Mouse (Mus musculus) MEL (cell line): ENCODE results near the gene Qprt. TPM values are rescaled to one million over a fixed set of nuclear protein-coding genes. Genes with fewer than 3 reads are reported as not detected.

Experiments used
- DNase-seq: peaks from one replicate; pipeline ENCODE4 v3.0.0; 2011; ENCODE audit warnings: low read depth, low spot score
- H3K27ac ChIP-seq: 2 replicates; pipeline ENCODE4 v1.5.1; 2012; ENCODE audit warnings: low read depth, mild to moderate bottlenecking, control low read depth, low read length, moderate library complexity; ENCODE audit not compliant: control insufficient read depth
- H3K27me3 ChIP-seq, 2 experiments: fragments of 150-350 bp in 1 of 2; sonication (generic) in 1 of 2; 2 replicates each; pipeline ENCODE4 v1.6.1; 2012; ENCODE audit warnings: low read length in 2 of 2, mild to moderate bottlenecking in 2 of 2, improper control_type of control experiment in 1 of 2, moderate library complexity in 1 of 2; ENCODE audit not compliant: insufficient read depth in 2 of 2, control insufficient read depth in 1 of 2
- H3K36me3 ChIP-seq, 2 experiments: 2 replicates each; pipeline ENCODE4 v1.6.1; 2012 to 2014; ENCODE audit warnings: low read length in 2 of 2, improper control_type of control experiment in 1 of 2, inconsistent platforms in 1 of 2, mild to moderate bottlenecking in 1 of 2; ENCODE audit not compliant: insufficient read depth in 2 of 2, control insufficient read depth in 1 of 2
- H3K4me1 ChIP-seq, 2 experiments: fragments of 150-350 bp in 1 of 2; sonication (generic) in 1 of 2; 2 replicates each; pipeline ENCODE4 v1.6.1; 2012; ENCODE audit warnings: low read length in 2 of 2, improper control_type of control experiment in 1 of 2, mild to moderate bottlenecking in 1 of 2; ENCODE audit not compliant: insufficient read depth in 2 of 2, control insufficient read depth in 1 of 2
- H3K4me3 ChIP-seq, 2 experiments: fragments of 150-350 bp in 1 of 2; sonication (generic) in 1 of 2; 2 replicates each; pipeline ENCODE4 v1.5.1; 2012; ENCODE audit warnings: low read depth in 2 of 2, low read length in 2 of 2, mild to moderate bottlenecking in 2 of 2, moderate library complexity in 2 of 2, control low read depth in 1 of 2, improper control_type of control experiment in 1 of 2; ENCODE audit not compliant: control insufficient read depth in 1 of 2, insufficient read depth in 1 of 2
- H3K79me2 ChIP-seq: 2 replicates; pipeline ENCODE4 v1.6.1; 2012; ENCODE audit warnings: mild to moderate bottlenecking, low read length, moderate library complexity; ENCODE audit not compliant: control insufficient read depth, poor library complexity, insufficient read depth
- H3K9ac ChIP-seq: 2 replicates; pipeline ENCODE4 v1.6.1; 2012; ENCODE audit warnings: low read depth, mild to moderate bottlenecking, control low read depth, low read length, moderate library complexity; ENCODE audit not compliant: control insufficient read depth, poor library complexity, severe bottlenecking
- H3K9me3 ChIP-seq: fragments of 150-350 bp; sonication (generic); replicated peaks from 2 replicates; pipeline ENCODE4 v1.6.1; 2012; ENCODE audit warnings: mild to moderate bottlenecking, low read length, improper control_type of control experiment, moderate library complexity; ENCODE audit not compliant: insufficient read depth
- BHLHE40 ChIP-seq: IDR thresholded peaks from 2 replicates; pipeline ENCODE4 v1.6.1; 2012; ENCODE audit warnings: low read depth, mild to moderate bottlenecking, inconsistent platforms, low read length, improper control_type of control experiment, borderline replicate concordance
- CHD2 ChIP-seq: IDR thresholded peaks from 2 replicates; pipeline ENCODE4 v1.6.1; 2011; ENCODE audit warnings: low read length, improper control_type of control experiment
- CTCF ChIP-seq, 3 experiments: IDR thresholded peaks in 2 of 3; conservative IDR thresholded peaks in 1 of 3; 2 replicates each; pipeline ENCODE4 v1.5.1; 2011 to 2012; ENCODE audit warnings: low read length in 3 of 3, low read depth in 2 of 3, mild to moderate bottlenecking in 2 of 3, improper control_type of control experiment in 1 of 3, inconsistent platforms in 1 of 3, mixed read lengths in 1 of 3, moderate library complexity in 1 of 3; ENCODE audit not compliant: control insufficient read depth in 1 of 3, insufficient read depth in 1 of 3, poor library complexity in 1 of 3, severe bottlenecking in 1 of 3
- E2F4 ChIP-seq: IDR thresholded peaks from 2 replicates; pipeline ENCODE4 v1.6.1; 2011; ENCODE audit warnings: low read depth, low read length, improper control_type of control experiment, borderline replicate concordance
- ELF1 ChIP-seq: IDR thresholded peaks from 2 replicates; pipeline ENCODE4 v1.6.1; 2014; ENCODE audit warnings: low read depth, mild to moderate bottlenecking, inconsistent platforms, low read length, improper control_type of control experiment, moderate library complexity
- EP300 ChIP-seq, 2 experiments: IDR thresholded peaks; 2 replicates each; pipeline ENCODE4 v1.6.1; 2011; ENCODE audit warnings: improper control_type of control experiment in 2 of 2, low read length in 2 of 2, low read depth in 1 of 2, mild to moderate bottlenecking in 1 of 2
- ETS1 ChIP-seq: IDR thresholded peaks from 2 replicates; pipeline ENCODE4 v1.6.1; 2012; ENCODE audit warnings: low read depth, mild to moderate bottlenecking, inconsistent platforms, low read length, improper control_type of control experiment, moderate library complexity
- GATA1 ChIP-seq: IDR thresholded peaks from 2 replicates; pipeline ENCODE4 v1.6.1; 2011; ENCODE audit warnings: low read depth, low read length, improper control_type of control experiment
- HCFC1 ChIP-seq: IDR thresholded peaks from 2 replicates; pipeline ENCODE4 v1.6.1; 2012; ENCODE audit warnings: low read depth, mild to moderate bottlenecking, inconsistent platforms, low read length, improper control_type of control experiment, moderate library complexity
- JUND ChIP-seq: IDR thresholded peaks from 2 replicates; pipeline ENCODE4 v1.6.1; 2011; ENCODE audit warnings: low read depth, mild to moderate bottlenecking, improper control_type of control experiment, low read length
- MAX ChIP-seq: IDR thresholded peaks from 2 replicates; pipeline ENCODE4 v1.6.1; 2011; ENCODE audit warnings: low read length, improper control_type of control experiment
- MAZ ChIP-seq: IDR thresholded peaks from 2 replicates; pipeline ENCODE4 v1.6.1; 2012; ENCODE audit warnings: low read depth, mild to moderate bottlenecking, inconsistent platforms, low read length, improper control_type of control experiment
- MEF2A ChIP-seq: IDR thresholded peaks from 2 replicates; pipeline ENCODE4 v1.6.1; 2014; ENCODE audit warnings: low read depth, mild to moderate bottlenecking, inconsistent platforms, low read length, improper control_type of control experiment; ENCODE audit not compliant: poor library complexity, insufficient replicate concordance, severe bottlenecking; ENCODE audit errors: extremely low read depth
- MXI1 ChIP-seq: IDR thresholded peaks from 2 replicates; pipeline ENCODE4 v1.6.1; 2011; ENCODE audit warnings: mild to moderate bottlenecking, low read depth, low read length, improper control_type of control experiment
- MYC ChIP-seq: IDR thresholded peaks from 2 replicates; pipeline ENCODE4 v1.6.1; 2011; ENCODE audit warnings: low read depth, mild to moderate bottlenecking, low read length, improper control_type of control experiment, moderate library complexity
- NELFE ChIP-seq: IDR thresholded peaks from 2 replicates; pipeline ENCODE4 v1.6.1; 2011; ENCODE audit warnings: low read depth, low read length, improper control_type of control experiment
- POLR2A ChIP-seq, 2 experiments: IDR thresholded peaks; 2 replicates each; pipeline ENCODE4 v1.6.1; 2011 to 2012; ENCODE audit warnings: low read length in 2 of 2, mild to moderate bottlenecking in 2 of 2, control low read depth in 1 of 2, improper control_type of control experiment in 1 of 2, low read depth in 1 of 2, moderate library complexity in 1 of 2; ENCODE audit not compliant: control insufficient read depth in 1 of 2, insufficient read depth in 1 of 2, poor library complexity in 1 of 2
- POLR2AphosphoS2 ChIP-seq: IDR thresholded peaks from 2 replicates; pipeline ENCODE4 v1.6.1; 2011; ENCODE audit warnings: low read length, improper control_type of control experiment
- POLR2AphosphoS5 ChIP-seq: IDR thresholded peaks from 2 replicates; pipeline ENCODE4 v1.6.1; 2012; ENCODE audit warnings: low read depth, borderline replicate concordance, mild to moderate bottlenecking, inconsistent platforms, low read length, moderate library complexity, mixed read lengths
- RAD21 ChIP-seq: IDR thresholded peaks from 2 replicates; pipeline ENCODE4 v1.6.1; 2011; ENCODE audit warnings: mild to moderate bottlenecking, low read depth, low read length, improper control_type of control experiment
- RCOR1 ChIP-seq: IDR thresholded peaks from 2 replicates; pipeline ENCODE4 v1.6.1; 2012; ENCODE audit warnings: low read depth, mild to moderate bottlenecking, inconsistent platforms, low read length, improper control_type of control experiment
- SIN3A ChIP-seq: IDR thresholded peaks from 2 replicates; pipeline ENCODE4 v1.6.1; 2012; ENCODE audit warnings: low read length, improper control_type of control experiment, inconsistent platforms
- SMC3 ChIP-seq: IDR thresholded peaks from 2 replicates; pipeline ENCODE4 v1.6.1; 2011; ENCODE audit warnings: low read depth, low read length, improper control_type of control experiment
- TAL1 ChIP-seq: IDR thresholded peaks from 2 replicates; pipeline ENCODE4 v1.6.1; 2012; ENCODE audit warnings: mild to moderate bottlenecking, inconsistent platforms, low read length, moderate library complexity, mixed read lengths
- TCF12 ChIP-seq: IDR thresholded peaks from 2 replicates; pipeline ENCODE4 v1.6.1; 2014; ENCODE audit warnings: low read depth, mild to moderate bottlenecking, inconsistent platforms, low read length, improper control_type of control experiment, moderate library complexity
- UBTF ChIP-seq: IDR thresholded peaks from 2 replicates; pipeline ENCODE4 v1.6.1; 2012; ENCODE audit warnings: low read depth, mild to moderate bottlenecking, inconsistent platforms, low read length, improper control_type of control experiment, moderate library complexity, borderline replicate concordance; ENCODE audit not compliant: insufficient read depth
- USF1 ChIP-seq: IDR thresholded peaks from 2 replicates; pipeline ENCODE4 v1.6.1; 2014; ENCODE audit warnings: low read depth, mild to moderate bottlenecking, inconsistent platforms, low read length, improper control_type of control experiment, moderate library complexity
- ZC3H11A ChIP-seq: IDR thresholded peaks from 2 replicates; pipeline ENCODE4 v1.6.1; 2012; ENCODE audit warnings: low read depth, mild to moderate bottlenecking, inconsistent platforms, low read length, improper control_type of control experiment
- ZKSCAN1 ChIP-seq: IDR thresholded peaks from 2 replicates; pipeline ENCODE4 v1.6.1; 2012; ENCODE audit warnings: low read depth, mild to moderate bottlenecking, inconsistent platforms, low read length, improper control_type of control experiment, moderate library complexity
- ZMIZ1 ChIP-seq: IDR thresholded peaks from 2 replicates; pipeline ENCODE4 v1.6.1; 2012; ENCODE audit warnings: low read depth, mild to moderate bottlenecking, inconsistent platforms, low read length, improper control_type of control experiment, moderate library complexity
- polyA plus RNA-seq, 2 experiments: library from polyadenylated mRNA; stranded (reverse) in 1 of 2; unstranded in 1 of 2; fragments of >175 nt in 1 of 2; fragments of >200 nt in 1 of 2; gene quantifications; 2 replicates each; pipeline versions ENCODE4 v1.2.1 to v1.2.4; 2012; ENCODE audit warnings: low replicate concordance in 2 of 2, low read depth in 1 of 2; ENCODE audit not compliant: insufficient read length in 2 of 2, insufficient read depth in 1 of 2, missing spikeins in 1 of 2
- total RNA-seq: library from RNA; depleted of rRNA; stranded (reverse); fragments of 300-350 nt; gene quantifications from 2 replicates; pipeline ENCODE4 v1.2.3, GENCODE M21; 2012

Qprt gene
- total and polyA plus RNA-seq, 3 experiments, result 2.7 to 3.7 TPM; not detected in 1

DNA sequence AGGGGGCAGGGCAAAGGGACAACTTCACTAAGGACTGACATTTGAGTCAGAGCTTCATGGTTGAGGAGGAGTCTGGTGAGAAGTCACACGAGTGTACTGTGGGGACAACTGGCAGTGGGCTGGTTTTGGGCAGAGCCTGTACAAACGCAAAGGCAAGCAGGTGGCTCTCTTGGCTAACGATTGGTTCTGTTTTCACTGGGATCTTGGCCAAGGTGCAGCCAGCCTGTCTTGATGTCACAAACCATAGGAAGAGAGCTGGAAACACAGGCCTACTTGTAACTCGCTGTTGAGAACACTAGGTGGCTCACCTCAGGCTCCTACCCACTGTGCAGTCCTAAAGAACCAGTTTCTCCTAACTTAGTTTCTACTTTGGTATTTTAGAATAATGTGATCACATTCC lies 7.6 kb upstream of the Qprt start:
- Histone ChIP-seq H3K27me3 (no peaks in the 10 kb centered on the region), H3K4me3 (no peak overlapping the region), H3K4me1 (peaks cover 0 to 12% of the 10 kb centered on the region in 2 experiments; a peak in 3 of 4 replicates), H3K79me2 (peaks cover 14% of the 10 kb centered on the region), H3K9me3 (no peaks in the 10 kb centered on the region), H3K36me3 (peaks cover 0 to 17% of the 10 kb centered on the region in 2 experiments; a peak in 3 of 4 replicates), H3K27ac (no peak overlapping the region), H3K9ac (no peak overlapping the region)
- TF ChIP-seq TAL1 (no peak), MYC (no peak), UBTF (no peak), EP300 (IDR thresholded peaks at IDR 0.05; ENCODE audit: low read depth in 1 of 2, low read length in 2 of 2) (no peak), ZKSCAN1 (no peak), HCFC1 (no peak), TCF12 (no peak), SMC3 (peak; percentile 90), BHLHE40 (no peak), ZC3H11A (peak; percentile 50; the same call in 1 of the 2 replicates), CHD2 (no peak), POLR2AphosphoS2 (no peak), NELFE (no peak), E2F4 (no peak), SIN3A (no peak; the same call in 1 of the 2 replicates), RAD21 (peak; percentile 65), CTCF (IDR thresholded peaks at IDR 0.05 in 2 of 3, conservative IDR thresholded peaks at IDR 0.05 in 1 of 3; ENCODE audit: control insufficient read depth in 1 of 3, insufficient read depth in 1 of 3, low read depth in 2 of 3, low read length in 3 of 3, poor library complexity in 1 of 3, severe bottlenecking in 1 of 3) (peak; percentile 67 to 85 (median 75))
- peak; percentile 84 for DNase-seq

DNA sequence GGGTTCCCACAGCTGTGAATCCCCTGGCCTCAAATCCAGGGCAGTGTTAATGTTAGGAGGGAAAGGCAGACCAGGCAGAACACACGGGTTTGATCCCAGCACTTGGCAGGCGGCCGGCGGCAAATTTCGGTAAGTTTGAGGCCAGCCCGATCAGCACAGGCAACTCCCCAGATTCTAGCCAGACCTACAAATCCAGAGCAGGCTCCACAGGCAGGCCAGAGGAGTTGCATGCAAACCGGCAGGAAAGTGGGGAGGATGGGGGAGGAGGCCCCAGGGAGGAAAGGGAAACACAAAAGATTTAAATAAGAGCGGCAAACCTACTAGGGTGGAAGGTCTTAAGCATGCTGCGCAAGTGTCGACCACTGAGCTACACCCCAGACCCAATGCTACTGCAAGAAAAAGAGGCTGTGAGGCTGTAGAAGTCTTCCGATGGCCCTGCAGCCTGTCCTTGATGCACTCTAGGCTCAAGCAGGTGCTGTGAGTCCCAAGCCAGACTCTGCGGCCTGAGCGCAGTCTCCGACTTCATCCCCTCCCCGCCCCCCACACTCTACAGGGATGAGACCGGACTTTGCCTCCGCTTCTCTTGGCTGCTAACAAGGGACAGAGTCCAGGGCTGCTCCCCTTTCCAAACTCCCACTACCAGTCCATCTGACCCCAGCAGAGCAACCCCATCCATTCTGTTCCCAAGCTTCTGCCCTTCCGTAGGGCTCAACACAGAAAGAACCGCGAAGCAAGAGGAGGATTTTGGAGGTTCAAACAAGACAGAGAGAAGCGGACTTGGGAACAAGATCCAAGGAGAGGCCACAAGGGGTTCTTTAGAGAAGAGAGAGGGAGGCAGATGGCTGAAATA lies 740 bp downstream of the Qprt start:
- TF ChIP-seq GATA1, result no peak
- TF ChIP-seq USF1, result no peak
- TF ChIP-seq ETS1, result no peak
- TF ChIP-seq MAX, result no peak
- no peak for TF ChIP-seq UBTF
- no peak for TF ChIP-seq POLR2AphosphoS2
- no peak for TF ChIP-seq ZMIZ1
- TF ChIP-seq POLR2AphosphoS5, result no peak
- TF ChIP-seq MYC, result no peak
- no peak for TF ChIP-seq POLR2A (IDR thresholded peaks at IDR 0.05; ENCODE audit: control insufficient read depth in 1 of 2, insufficient read depth in 1 of 2, low read depth in 1 of 2, low read length in 2 of 2, poor library complexity in 1 of 2)
- TF ChIP-seq ELF1, result no peak
- TF ChIP-seq MEF2A, result no peak
- no peak for TF ChIP-seq HCFC1
- no peak for TF ChIP-seq JUND
- TF ChIP-seq SMC3, result no peak
- no peak for TF ChIP-seq MAZ
- no peak for TF ChIP-seq RAD21
- no peak for TF ChIP-seq RCOR1
- TF ChIP-seq ZC3H11A, result no peak
- no peak for TF ChIP-seq MXI1
- Histone ChIP-seq H3K27me3 (no peaks in the 10 kb centered on the region), H3K4me1 (peaks cover 0 to 4% of the 10 kb centered on the region in 2 experiments; a peak in 1 of 4 replicates), H3K79me2 (no peaks in the 10 kb centered on the region), H3K4me3 (no peak overlapping the region), H3K9ac (no peak overlapping the region), H3K27ac (no peak overlapping the region), H3K9me3 (no peaks in the 10 kb centered on the region), H3K36me3 (no peaks in the 10 kb centered on the region; a peak in 2 of 4 replicates)
- DNase-seq, result no peak
